Mouse (Mus musculus) midbrain, embryonic 16.5 days (tissue): Measurements from ENCODE around the gene Tecr. TPM values are rescaled to one million over a fixed set of nuclear protein-coding genes. Genes with fewer than 3 reads are reported as not detected.

Experiments
- ATAC-seq: fragments of 200-750 bp; cut with Nextera tagmentation; 2 replicates; pipeline ENCODE4 v1.8.0; 2017; ENCODE audit warnings: moderate TSS enrichment
- H3K27ac ChIP-seq: fragments of 300-500 bp; sonication (generic); 2 replicates; pipeline ENCODE4 v1.5.1; 2014; ENCODE audit warnings: mild to moderate bottlenecking, low read length, mixed read lengths
- H3K27me3 ChIP-seq: fragments of 300-500 bp; sonication (generic); 2 replicates; pipeline ENCODE4 v1.6.1; 2014; ENCODE audit warnings: low read depth, low read length, mixed read lengths; ENCODE audit not compliant: control insufficient read depth, insufficient read depth
- H3K36me3 ChIP-seq: fragments of 300-500 bp; sonication (generic); 2 replicates; pipeline ENCODE4 v1.6.1; 2014; ENCODE audit warnings: mild to moderate bottlenecking, low read length, moderate library complexity, mixed read lengths; ENCODE audit not compliant: control insufficient read depth, insufficient read depth
- H3K4me1 ChIP-seq: fragments of 300-500 bp; sonication (generic); 2 replicates; pipeline ENCODE4 v1.6.1; 2014; ENCODE audit warnings: mild to moderate bottlenecking, low read length, mixed read lengths; ENCODE audit not compliant: control insufficient read depth, insufficient read depth
- H3K4me2 ChIP-seq: fragments of 300-500 bp; sonication (generic); 2 replicates; pipeline ENCODE4 v1.6.1; 2014; ENCODE audit warnings: mild to moderate bottlenecking, low read length, mixed read lengths
- H3K4me3 ChIP-seq: fragments of 300-500 bp; sonication (generic); 2 replicates; pipeline ENCODE4 v1.5.1; 2014; ENCODE audit warnings: low read depth, mild to moderate bottlenecking, low read length, moderate library complexity, mixed read lengths
- H3K9ac ChIP-seq: fragments of 300-500 bp; sonication (generic); 2 replicates; pipeline ENCODE4 v1.6.1; 2014; ENCODE audit warnings: low read depth, low read length, mixed read lengths
- H3K9me3 ChIP-seq: fragments of 300-500 bp; sonication (generic); replicated peaks from 2 replicates; pipeline ENCODE4 v1.6.1; 2014; ENCODE audit warnings: mild to moderate bottlenecking, low read length, mixed read lengths; ENCODE audit not compliant: control insufficient read depth, poor library complexity, severe bottlenecking
- WGBS: fragments of 180-500 bp; shearing (Covaris S2); extraction: QIAGEN DNeasy Blood & Tissue Kit; methylation state at CpG from one replicate; pipeline ENCODE4 v1.1.7; 2014; 5-methylcytosine and 5-hydroxymethylcytosine counted together
- polyA plus RNA-seq: library from polyadenylated mRNA; unstranded; fragments of >200 nt; fragmentation: Nextera tagmentation; extraction: Ambion mirVana; gene quantifications from 2 replicates; pipeline ENCODE4 v1.2.1, GENCODE M21; 2015

Tecr gene
- polyA plus RNA-seq, 1 experiment from 2014 or later = 1,247 TPM

- peaks cover 12% of the 10 kb centered on the region for H3K4me1 ChIP-seq
- H3K9ac ChIP-seq = no peak overlapping the region
- no peaks in the 10 kb centered on the region for H3K27me3 ChIP-seq
- H3K9me3 ChIP-seq = no peaks in the 10 kb centered on the region
- no peak overlapping the region; the same call in 1 of the 2 replicates for H3K4me2 ChIP-seq
- peak; percentile 8; the same call in 1 of the 2 replicates for ATAC-seq
- peaks cover 2% of the 10 kb centered on the region; the same call in 1 of the 2 replicates for H3K36me3 ChIP-seq
- WGBS = 76% methylated on average over 9 of the region's 9 CpGs
- no peak overlapping the region for H3K27ac ChIP-seq
- no peak overlapping the region for H3K4me3 ChIP-seq
Measured at GRCm38 (mm10) chr8:83565731-83566375, 41.9 kb downstream of the Tecr start.

- ATAC-seq = no peak
- Histone ChIP-seq H3K4me1 (peaks cover 10% of the 10 kb centered on the region), H3K9me3 (no peaks in the 10 kb centered on the region), H3K4me2 (no peak overlapping the region), H3K4me3 (no peak overlapping the region), H3K27ac (no peak overlapping the region), H3K27me3 (no peaks in the 10 kb centered on the region), H3K36me3 (no peaks in the 10 kb centered on the region), H3K9ac (no peak overlapping the region)
- WGBS = 77% methylated on average over 4 of the region's 4 CpGs
Measured at GRCm38 (mm10) chr8:83563246-83563645, 44.5 kb downstream of the Tecr start.

GRCm38 (mm10) chr8:83562669-83563068, 45.1 kb downstream of the Tecr start:
- Histone ChIP-seq H3K9ac (no peak overlapping the region), H3K27ac (no peak overlapping the region), H3K27me3 (no peaks in the 10 kb centered on the region), H3K9me3 (no peaks in the 10 kb centered on the region), H3K4me1 (peaks cover 5% of the 10 kb centered on the region), H3K4me2 (no peak overlapping the region), H3K36me3 (no peaks in the 10 kb centered on the region), H3K4me3 (no peak overlapping the region)
- ATAC-seq = no peak
- WGBS = 92% methylated on average over 3 of the region's 3 CpGs

- H3K4me1 ChIP-seq = no peaks in the 10 kb centered on the region
- H3K36me3 ChIP-seq = no peaks in the 10 kb centered on the region
- H3K27me3 ChIP-seq = no peaks in the 10 kb centered on the region
- ATAC-seq = no peak
- no peak within 1 kb of the TSS for H3K4me3 ChIP-seq
- H3K9me3 ChIP-seq = no peaks in the 10 kb centered on the region
- H3K27ac ChIP-seq = no peak within 1 kb of the TSS
- H3K9ac ChIP-seq = no peak within 1 kb of the TSS
- WGBS = 80% methylated on average over 3 of the region's 3 CpGs
- no peak within 1 kb of the TSS for H3K4me2 ChIP-seq
Measured at GRCm38 (mm10) chr8:83535736-83536135, 72.0 kb downstream of the Tecr start, which contains the start of gene Olfr370. Gene Olfr370 (plus strand): TSS chr8:83535780.

GRCm38 (mm10) chr8:83534802-83535201, 73.0 kb downstream of the Tecr start:
- no peak overlapping the region for H3K4me3 ChIP-seq
- no peak overlapping the region for H3K9ac ChIP-seq
- no peaks in the 10 kb centered on the region for H3K36me3 ChIP-seq
- 88% methylated on average over 2 of the region's 2 CpGs for WGBS
- H3K9me3 ChIP-seq = no peaks in the 10 kb centered on the region
- no peaks in the 10 kb centered on the region for H3K27me3 ChIP-seq
- H3K4me2 ChIP-seq = no peak overlapping the region
- H3K27ac ChIP-seq = no peak overlapping the region
- no peaks in the 10 kb centered on the region for H3K4me1 ChIP-seq
- ATAC-seq = no peak

Other genes with a start within 250 kb of the Tecr start
- gene Clgn, start 218.1 kb downstream of the Tecr start, polyA plus RNA-seq = 11.5 and 12.6 TPM in 2 replicates
- 327 and 361 TPM in 2 replicates for gene Scoc, start 149.6 kb downstream of the Tecr start, polyA plus RNA-seq
- gene Olfr370, start 72.2 kb downstream of the Tecr start, polyA plus RNA-seq = 0.07 TPM in 1 of 2 replicates, not detected in the other
- gene Ndufb7, start 41.3 kb downstream of the Tecr start, polyA plus RNA-seq = 320 and 338 TPM in 2 replicates
- 60.2 and 60.8 TPM in 2 replicates for gene Dnajb1, start 222 bp upstream of the Tecr start, polyA plus RNA-seq
- 126 and 132 TPM in 2 replicates for gene Gipc1, start 44.7 kb upstream of the Tecr start, polyA plus RNA-seq
- 0.97 and 1.1 TPM in 2 replicates for gene Ptger1, start 58.7 kb upstream of the Tecr start, polyA plus RNA-seq
- 27.4 and 28.7 TPM in 2 replicates for gene Pkn1, start 91.2 kb upstream of the Tecr start, polyA plus RNA-seq
- gene Ddx39, start 107.2 kb upstream of the Tecr start, polyA plus RNA-seq = 92.4 and 105 TPM in 2 replicates
- 10.9 and 11.2 TPM in 2 replicates for gene Adgre5, start 133.4 kb upstream of the Tecr start, polyA plus RNA-seq